ENCODE assay signal across 8 mouse cellular contexts in genomic region chr2:163685761-163686200, GRCm38 (mm10). TPM values are rescaled to one million over a fixed set of nuclear protein-coding genes. Genes with fewer than 3 reads are reported as not detected.
DNase-seq lines count a peak whose midpoint lies in the region; ATAC-seq and TF ChIP-seq lines count a peak whose summit lies in the region.

No protein-coding gene starts in this region.

- 77% methylated on average over 6 of the region's 6 CpGs for WGBS in forebrain, embryonic 16.5 days
- 85% methylated on average over 6 of the region's 6 CpGs for WGBS in forebrain, embryonic 11.5 days
- 53% methylated on average over 6 of the region's 6 CpGs for WGBS in liver, embryonic 11.5 days
- WGBS in stomach, postnatal 0 days: 27% methylated on average over 6 of the region's 6 CpGs

- DNase-seq in forebrain, embryonic 11.5 days (ENCODE audit: low spot score): no peak
- DNase-seq in CH12.LX (ENCODE audit: extremely low read depth): no peak
- peak; percentile 66 to 68 for DNase-seq in frontal cortex, postnatal 36 days (ENCODE audit: low spot score in 2 of 2)
- peak; percentile 53 for DNase-seq in kidney, adult 9 months
- no peak for DNase-seq in liver, embryonic 11.5 days (ENCODE audit: low spot score)
- no peak for DNase-seq in stomach, postnatal 0 days (ENCODE audit: low spot score)
- no peak for DNase-seq in thymus, postnatal 14 days

- no peaks in the 10 kb centered on the region for H3K9me3 ChIP-seq in forebrain, embryonic 16.5 days (ENCODE audit: control insufficient read depth, low read length)
- H3K9me3 ChIP-seq in forebrain, embryonic 11.5 days (ENCODE audit: control insufficient read depth, low read length): no peaks in the 10 kb centered on the region
- no peaks in the 10 kb centered on the region for H3K9me3 ChIP-seq in CH12.LX (replicated peaks; ENCODE audit: low read length)
- H3K9me3 ChIP-seq in liver, embryonic 11.5 days (ENCODE audit: control insufficient read depth, low read length): no peaks in the 10 kb centered on the region
- no peaks in the 10 kb centered on the region for H3K9me3 ChIP-seq in stomach, postnatal 0 days (ENCODE audit: control insufficient read depth, low read length)

- dilution Hi-C loops in CH12.LX (cut with MboI; ENCODE audit: extremely low pct_ligation_motif_present, extremely low pct_unique_long_range_greater_than_20kb, low sequenced_read_pairs): no loop called here

- peaks cover 100% of the 10 kb centered on the region for H3K79me2 ChIP-seq in CH12.LX (replicated peaks; ENCODE audit: control insufficient read depth, extremely low read depth, insufficient read depth, poor library complexity, severe bottlenecking)

- H3K4me1 ChIP-seq in forebrain, embryonic 16.5 days (replicated peaks; ENCODE audit: control insufficient read depth, insufficient read depth, low read length): peaks cover 16% of the 10 kb centered on the region
- H3K4me1 ChIP-seq in forebrain, embryonic 11.5 days (replicated peaks; ENCODE audit: control insufficient read depth, insufficient read depth, low read length): no peaks in the 10 kb centered on the region; the same call in none of the 2 replicates
- peaks cover 33 to 92% of the 10 kb centered on the region in 2 experiments for H3K4me1 ChIP-seq in CH12.LX (ENCODE audit: control insufficient read depth in 1 of 2, insufficient read depth in 2 of 2)
- H3K4me1 ChIP-seq in liver, embryonic 11.5 days (replicated peaks; ENCODE audit: control insufficient read depth, insufficient read depth, low read length): peaks cover 61% of the 10 kb centered on the region
- peaks cover 14% of the 10 kb centered on the region for H3K4me1 ChIP-seq in stomach, postnatal 0 days (replicated peaks; ENCODE audit: control insufficient read depth, insufficient read depth)

- H3K4me3 ChIP-seq in forebrain, embryonic 16.5 days (replicated peaks; ENCODE audit: low read length): no peak overlapping the region
- no peak overlapping the region for H3K4me3 ChIP-seq in forebrain, embryonic 11.5 days (ENCODE audit: low read depth, low read length)
- H3K4me3 ChIP-seq in CH12.LX (replicated peaks in 1 of 3; ENCODE audit: low read depth in 2 of 3, low read length in 2 of 3, poor library complexity in 1 of 3): no peak overlapping the region
- H3K4me3 ChIP-seq in liver, embryonic 11.5 days (ENCODE audit: low read depth, low read length): no peak overlapping the region
- no peak overlapping the region for H3K4me3 ChIP-seq in stomach, postnatal 0 days (ENCODE audit: low read depth, low read length)

- no peaks in the 10 kb centered on the region for H3K27me3 ChIP-seq in forebrain, embryonic 16.5 days (replicated peaks; ENCODE audit: control insufficient read depth, insufficient read depth, low read length)
- no peaks in the 10 kb centered on the region for H3K27me3 ChIP-seq in forebrain, embryonic 11.5 days (ENCODE audit: control insufficient read depth, insufficient read depth, low read length)
- H3K27me3 ChIP-seq in CH12.LX (replicated peaks): no peaks in the 10 kb centered on the region
- H3K27me3 ChIP-seq in liver, embryonic 11.5 days (replicated peaks; ENCODE audit: control insufficient read depth, insufficient read depth, low read length): no peaks in the 10 kb centered on the region
- H3K27me3 ChIP-seq in stomach, postnatal 0 days (ENCODE audit: control insufficient read depth, insufficient read depth, low read length): no peaks in the 10 kb centered on the region

- H3K36me3 ChIP-seq in forebrain, embryonic 16.5 days (ENCODE audit: control insufficient read depth, insufficient read depth): no peaks in the 10 kb centered on the region
- no peaks in the 10 kb centered on the region for H3K36me3 ChIP-seq in forebrain, embryonic 11.5 days (ENCODE audit: control insufficient read depth, insufficient read depth, low read length)
- peaks cover 5 to 62% of the 10 kb centered on the region in 2 experiments for H3K36me3 ChIP-seq in CH12.LX (replicated peaks in 1 of 2; ENCODE audit: control insufficient read depth in 1 of 2, insufficient read depth in 1 of 2, low read length in 1 of 2)
- H3K36me3 ChIP-seq in liver, embryonic 11.5 days (ENCODE audit: control insufficient read depth, insufficient read depth, low read length): no peaks in the 10 kb centered on the region
- no peaks in the 10 kb centered on the region; the same call in 1 of the 2 replicates for H3K36me3 ChIP-seq in stomach, postnatal 0 days (ENCODE audit: control insufficient read depth, insufficient read depth, low read length)

- H3K9ac ChIP-seq in forebrain, embryonic 16.5 days (replicated peaks; ENCODE audit: low read depth, low read length): no peak overlapping the region
- no peak overlapping the region for H3K9ac ChIP-seq in forebrain, embryonic 11.5 days (ENCODE audit: low read length)
- H3K9ac ChIP-seq in CH12.LX (ENCODE audit: insufficient read depth, low read depth): peak overlapping the region; percentile 50
- no peak overlapping the region for H3K9ac ChIP-seq in liver, embryonic 11.5 days (ENCODE audit: low read depth, low read length)
- H3K9ac ChIP-seq in stomach, postnatal 0 days (ENCODE audit: low read length): 0 out of 2 replicates have a peak overlapping the region, but pooled peaks have one; percentile 18

- no peak; the same call in 1 of the 2 replicates for ATAC-seq in forebrain, embryonic 16.5 days
- ATAC-seq in forebrain, embryonic 11.5 days (replicated peaks; ENCODE audit: low FRiP score): no peak
- ATAC-seq in liver, embryonic 11.5 days (replicated peaks; ENCODE audit: low FRiP score): no peak
- peak; percentile 59; the same call in 1 of the 2 replicates for ATAC-seq in stomach, postnatal 0 days (ENCODE audit: low FRiP score, low TSS enrichment)

- in situ Hi-C loops in CH12.LX (cut with MboI; ENCODE audit: low pct_ligation_motif_present, low pct_unique_long_range_greater_than_20kb, low sequenced_read_pairs): no loop called here

- no peak for TF ChIP-seq CTCF in CH12.LX (conservative IDR thresholded peaks at IDR 0.05 in 1 of 2, IDR thresholded peaks at IDR 0.05 in 1 of 2; ENCODE audit: low read depth in 2 of 2, low read length in 2 of 2)
- TF ChIP-seq CTCF in stomach, postnatal 0 days (IDR thresholded peaks at IDR 0.05; ENCODE audit: low read depth): peak; percentile 31

- peak; percentile 54; the same call in 1 of the 2 replicates for TF ChIP-seq EP300 in CH12.LX (IDR thresholded peaks at IDR 0.05; ENCODE audit: low read length)
- TF ChIP-seq EP300 in stomach, postnatal 0 days (optimal IDR thresholded peaks at IDR 0.05): no peak

- TF ChIP-seq POLR2A in CH12.LX (IDR thresholded peaks at IDR 0.05; ENCODE audit: low read depth, low read length): no peak

- TF ChIP-seq RAD21 in CH12.LX (IDR thresholded peaks at IDR 0.05; ENCODE audit: low read depth, low read length): no peak

- no peak overlapping the region for H3K4me2 ChIP-seq in forebrain, embryonic 16.5 days (ENCODE audit: low read length)
- no peak overlapping the region for H3K4me2 ChIP-seq in forebrain, embryonic 11.5 days (ENCODE audit: low read depth, low read length, severe bottlenecking)
- peak overlapping the region; percentile 38 for H3K4me2 ChIP-seq in CH12.LX (ENCODE audit: insufficient read depth, low read depth, poor library complexity, severe bottlenecking)
- peak overlapping the region; percentile 41 for H3K4me2 ChIP-seq in liver, embryonic 11.5 days
- peak overlapping the region; percentile 29; the same call in 1 of the 2 replicates for H3K4me2 ChIP-seq in stomach, postnatal 0 days (replicated peaks; ENCODE audit: low read depth)

- H3K27ac ChIP-seq in forebrain, embryonic 16.5 days (ENCODE audit: low read length): peak overlapping the region; percentile 72
- H3K27ac ChIP-seq in forebrain, embryonic 11.5 days (ENCODE audit: low read depth, low read length): no peak overlapping the region
- peak overlapping the region; percentile 76 for H3K27ac ChIP-seq in CH12.LX (ENCODE audit: insufficient read depth, low read depth)
- peak overlapping the region; percentile 54 for H3K27ac ChIP-seq in liver, embryonic 11.5 days (ENCODE audit: low read depth, low read length)
- peak overlapping the region; percentile 83 for H3K27ac ChIP-seq in stomach, postnatal 0 days (replicated peaks)

TF ChIP-seq in CH12.LX, 34 proteins besides CTCF, POLR2A, EP300 and RAD21 (continues in another document):
- TF ChIP-seq MYC (IDR thresholded peaks at IDR 0.05; ENCODE audit: low read depth, low read length) (peak; percentile 74; the same call in 1 of the 2 replicates), JUND (conservative IDR thresholded peaks at IDR 0.05; ENCODE audit: low read depth, low read length) (no peak), TBP (conservative IDR thresholded peaks at IDR 0.05; ENCODE audit: low read depth, low read length) (peak; percentile 49; the same call in 1 of the 2 replicates), ZC3H11A (IDR thresholded peaks at IDR 0.05; ENCODE audit: low read depth, low read length) (no peak), IRF4 (IDR thresholded peaks at IDR 0.05; ENCODE audit: low read depth, low read length) (peak; percentile 40), MXI1 (IDR thresholded peaks at IDR 0.05; ENCODE audit: low read depth, low read length) (peak; percentile 40; the same call in 1 of the 2 replicates), UBTF (IDR thresholded peaks at IDR 0.05; ENCODE audit: low read depth, low read length) (0 out of 2 replicates have a peak, but pooled peaks have one; percentile 20), RCOR1 (conservative IDR thresholded peaks at IDR 0.05; ENCODE audit: low read depth, low read length) (no peak), PAX5 (IDR thresholded peaks at IDR 0.05; ENCODE audit: low read length) (no peak), MAFK (IDR thresholded peaks at IDR 0.05; ENCODE audit: insufficient replicate concordance, low read length) (0 out of 2 replicates have a peak, but pooled peaks have one; percentile 7)

RNA-seq across cellular contexts. Expression of gene Pkig, which starts 27.6 kb away (rescaled TPM):
- polyA plus RNA-seq in forebrain, embryonic 16.5 days (2015; fragmentation: Nextera tagmentation; extraction: Ambion mirVana): 153 and 159 TPM in 2 replicates
- 189 and 193 TPM in 2 replicates for polyA plus RNA-seq in forebrain, embryonic 11.5 days (2014; fragmentation: Nextera tagmentation; extraction: Ambion mirVana)
- total RNA-seq in CH12.LX (2012; rRNA removed) (225 and 253 TPM in 2 replicates), CH12.LX (2014; rRNA removed) (227 and 228 TPM in 2 replicates)
- polyA plus RNA-seq in CH12.LX (2012; ENCODE audit: insufficient read length, low read depth): 364 and 473 TPM in 2 replicates
- polyA plus RNA-seq in liver, embryonic 11.5 days (2014; fragmentation: Nextera tagmentation; extraction: Ambion mirVana): 178 and 186 TPM in 2 replicates
- 60.9 and 66.3 TPM in 2 replicates for polyA plus RNA-seq in stomach, postnatal 0 days (2015; fragmentation: Nextera tagmentation; extraction: Ambion mirVana)

RNA-seq across cellular contexts. Expression of gene Serinc3, which starts 40.9 kb away (rescaled TPM):
- 31.4 and 34.3 TPM in 2 replicates for polyA plus RNA-seq in forebrain, embryonic 16.5 days (2015; fragmentation: Nextera tagmentation; extraction: Ambion mirVana)
- polyA plus RNA-seq in forebrain, embryonic 11.5 days (2014; fragmentation: Nextera tagmentation; extraction: Ambion mirVana): 28.9 and 30.7 TPM in 2 replicates
- 345 and 358 TPM in 2 replicates for total RNA-seq in CH12.LX (2012; rRNA removed)
- 411 and 467 TPM in 2 replicates for total RNA-seq in CH12.LX (2014; rRNA removed)
- 493 and 611 TPM in 2 replicates for polyA plus RNA-seq in CH12.LX (2012; ENCODE audit: insufficient read length, low read depth)
- 116 TPM in 2 replicates for polyA plus RNA-seq in liver, embryonic 11.5 days (2014; fragmentation: Nextera tagmentation; extraction: Ambion mirVana)
- polyA plus RNA-seq in stomach, postnatal 0 days (2015; fragmentation: Nextera tagmentation; extraction: Ambion mirVana): 35.8 and 36.4 TPM in 2 replicates

Comparison
In these comparisons a context has a peak if more than half of its experiments do, and no peak if none do; other contexts are left out.
1. H3K4me2 ChIP-seq: peak in CH12.LX (single experiment), liver, embryonic 11.5 days (single experiment) and stomach, postnatal 0 days (single experiment); none in forebrain, embryonic 16.5 days (single experiment) and forebrain, embryonic 11.5 days (single experiment).
2. H3K9ac ChIP-seq: peak in CH12.LX (single experiment) and stomach, postnatal 0 days (single experiment); none in forebrain, embryonic 16.5 days (single experiment), forebrain, embryonic 11.5 days (single experiment) and liver, embryonic 11.5 days (single experiment).
3. DNase-seq: peak in frontal cortex, postnatal 36 days (2 of 2) and kidney, adult 9 months (single experiment); none in forebrain, embryonic 11.5 days (single experiment), CH12.LX (single experiment), liver, embryonic 11.5 days (single experiment), stomach, postnatal 0 days (single experiment) and thymus, postnatal 14 days (single experiment).